Mouse (Mus musculus) forebrain, embryonic 16.5 days (tissue): ENCODE data around the gene Strn4. TPM values are rescaled to one million over a fixed set of nuclear protein-coding genes. Genes with fewer than 3 reads are reported as not detected.
A peak's percentile ranks its signal among the peaks of the same experiment; 100 is the strongest.

Experiments used
- ATAC-seq: fragments of 200-750 bp; cut with Nextera tagmentation; 2 replicates; pipeline ENCODE4 v1.8.0; 2017; ENCODE audit warnings: mild to moderate bottlenecking, moderate library complexity
- H3K27ac ChIP-seq: fragments of 300-500 bp; sonication (generic); 2 replicates; pipeline ENCODE4 v1.5.1; 2014; ENCODE audit warnings: low read length, control low read depth
- H3K27me3 ChIP-seq: fragments of 300-500 bp; sonication (generic); replicated peaks from 2 replicates; pipeline ENCODE4 v1.6.1; 2014; ENCODE audit warnings: low read length; ENCODE audit not compliant: control insufficient read depth, insufficient read depth
- H3K36me3 ChIP-seq: fragments of 300-500 bp; sonication (generic); 2 replicates; pipeline ENCODE4 v1.6.1; 2014; ENCODE audit not compliant: control insufficient read depth, insufficient read depth
- H3K4me1 ChIP-seq: fragments of 300-500 bp; sonication (generic); replicated peaks from 2 replicates; pipeline ENCODE4 v1.6.1; 2014; ENCODE audit warnings: low read length; ENCODE audit not compliant: control insufficient read depth, insufficient read depth
- H3K4me2 ChIP-seq: fragments of 300-500 bp; sonication (generic); 2 replicates; pipeline ENCODE4 v1.6.1; 2014; ENCODE audit warnings: mild to moderate bottlenecking, low read length, control low read depth
- H3K4me3 ChIP-seq: fragments of 300-500 bp; sonication (generic); replicated peaks from 2 replicates; pipeline ENCODE4 v1.5.1; 2014; ENCODE audit warnings: mild to moderate bottlenecking, low read length, control low read depth
- H3K9ac ChIP-seq: fragments of 300-500 bp; sonication (generic); replicated peaks from 2 replicates; pipeline ENCODE4 v1.6.1; 2014; ENCODE audit warnings: low read depth, low read length, control low read depth
- H3K9me3 ChIP-seq: fragments of 300-500 bp; sonication (generic); 2 replicates; pipeline ENCODE4 v1.6.1; 2016; ENCODE audit warnings: low read length; ENCODE audit not compliant: control insufficient read depth
- WGBS: fragments of 180-500 bp; shearing (Covaris S2); extraction: QIAGEN DNeasy Blood & Tissue Kit; methylation state at CpG from one replicate; pipeline ENCODE4 v1.1.7; 2014; 5-methylcytosine and 5-hydroxymethylcytosine counted together
- polyA plus RNA-seq: library from polyadenylated mRNA; unstranded; fragments of >200 nt; fragmentation: Nextera tagmentation; extraction: Ambion mirVana; gene quantifications from 2 replicates; pipeline ENCODE4 v1.2.1, GENCODE M21; 2015

The Strn4 gene
- polyA plus RNA-seq, 1 experiment from 2014 or later: 204 TPM

DNA sequence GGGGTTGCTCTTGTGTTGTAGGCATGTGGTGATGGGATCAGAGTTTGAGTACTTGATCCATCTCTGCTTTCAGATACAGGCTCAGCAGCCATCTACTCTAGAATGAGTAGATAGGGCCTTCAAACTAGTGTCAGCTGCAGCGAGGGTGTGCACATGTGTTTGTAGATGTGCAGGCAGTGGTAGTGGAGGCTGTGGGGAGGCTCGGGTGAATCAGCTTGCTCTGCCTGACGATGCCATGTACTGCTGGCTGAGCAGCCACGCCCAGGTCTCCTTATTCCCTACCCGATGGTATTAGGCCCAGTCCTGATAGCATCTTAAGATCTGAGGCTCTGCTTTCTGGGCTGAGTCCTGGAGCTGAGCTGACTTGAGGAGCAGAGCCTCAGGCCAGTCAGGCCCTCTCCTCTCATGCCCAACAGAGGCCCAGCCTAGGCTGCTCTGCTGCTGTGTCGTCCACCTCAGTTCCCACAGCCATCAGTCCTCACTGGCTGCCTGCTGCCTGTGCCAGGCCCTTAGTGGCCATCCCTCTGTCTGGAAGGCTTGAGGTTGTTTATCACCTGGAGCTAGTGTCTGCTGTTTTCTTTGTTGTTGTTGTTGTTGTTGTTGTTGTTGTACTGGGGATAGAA lies 23.2 kb downstream of the Strn4 start:
- no peak overlapping the region for H3K27ac ChIP-seq
- H3K4me2 ChIP-seq: no peak overlapping the region
- H3K4me1 ChIP-seq: peaks cover 9% of the 10 kb centered on the region
- H3K9me3 ChIP-seq: no peaks in the 10 kb centered on the region
- H3K36me3 ChIP-seq: peaks cover 33% of the 10 kb centered on the region
- H3K4me3 ChIP-seq: no peak overlapping the region
- 89% methylated on average over 6 of the region's 6 CpGs for WGBS
- no peak for ATAC-seq
- H3K9ac ChIP-seq: no peak overlapping the region
- no peaks in the 10 kb centered on the region for H3K27me3 ChIP-seq

DNA sequence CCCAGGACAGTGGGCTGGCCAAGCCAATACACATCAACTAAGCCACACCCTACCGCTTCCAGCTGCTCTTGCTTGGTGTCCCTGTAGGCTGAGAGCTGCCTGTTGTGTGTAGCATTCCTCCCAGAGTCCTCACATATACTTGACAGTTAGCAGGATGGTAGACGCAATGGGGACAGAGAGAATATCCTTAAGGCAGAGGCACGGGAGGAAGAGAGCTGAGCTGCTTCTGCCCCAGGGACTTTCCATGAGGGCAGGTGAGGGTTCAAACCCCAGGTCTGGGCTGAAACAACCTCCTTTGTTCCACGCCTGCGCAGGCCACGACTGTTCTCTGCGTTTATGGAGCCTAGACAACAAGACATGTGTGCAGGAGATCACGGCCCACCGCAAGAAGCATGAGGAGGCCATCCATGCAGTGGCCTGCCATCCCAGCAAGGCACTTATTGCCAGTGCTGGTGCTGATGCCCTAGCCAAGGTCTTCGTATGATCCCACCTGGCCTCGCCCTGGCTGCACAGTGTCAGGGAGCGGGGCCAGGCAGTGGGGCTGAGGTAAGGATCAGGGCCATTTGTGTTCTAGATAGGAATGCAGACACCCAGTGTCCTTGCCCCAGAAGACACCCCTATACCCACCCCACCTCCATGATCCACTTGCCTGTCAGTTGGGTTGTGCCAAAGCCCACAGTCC lies 23.9 kb downstream of the Strn4 start:
- ATAC-seq: no peak
- H3K27ac ChIP-seq: no peak overlapping the region
- no peaks in the 10 kb centered on the region for H3K9me3 ChIP-seq
- H3K4me1 ChIP-seq: peaks cover 15% of the 10 kb centered on the region
- WGBS: 93% methylated on average over 12 of the region's 12 CpGs
- peaks cover 27% of the 10 kb centered on the region for H3K36me3 ChIP-seq
- H3K9ac ChIP-seq: no peak overlapping the region
- H3K4me3 ChIP-seq: no peak overlapping the region
- H3K27me3 ChIP-seq: no peaks in the 10 kb centered on the region
- no peak overlapping the region for H3K4me2 ChIP-seq

DNA sequence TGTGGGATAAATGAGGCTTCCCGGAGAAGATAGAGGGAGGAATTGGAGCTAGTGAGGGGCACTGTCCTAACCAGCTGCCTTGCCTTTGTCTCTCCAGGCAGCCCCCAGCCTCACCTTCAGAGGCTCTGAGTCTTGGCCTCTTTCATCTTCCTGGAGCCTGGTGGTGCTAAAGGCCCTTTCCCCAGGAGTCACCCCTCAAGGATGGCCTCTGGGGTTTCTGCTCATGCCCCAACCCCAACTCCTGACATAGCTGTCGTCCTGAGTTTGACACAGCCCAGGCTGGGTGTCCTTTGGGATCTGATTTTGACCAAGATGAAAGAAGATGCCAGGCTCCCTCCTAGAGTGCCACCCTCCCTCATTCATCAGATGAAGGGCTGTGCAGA lies 24.4 kb downstream of the Strn4 start:
- H3K4me2 ChIP-seq: no peak overlapping the region
- H3K36me3 ChIP-seq: peaks cover 23% of the 10 kb centered on the region
- H3K4me3 ChIP-seq: no peak overlapping the region
- no peak overlapping the region for H3K27ac ChIP-seq
- ATAC-seq: no peak
- no peaks in the 10 kb centered on the region for H3K9me3 ChIP-seq
- no peaks in the 10 kb centered on the region for H3K27me3 ChIP-seq
- peaks cover 20% of the 10 kb centered on the region for H3K4me1 ChIP-seq
- H3K9ac ChIP-seq: no peak overlapping the region
- 95% methylated on average over 2 of the region's 2 CpGs for WGBS

DNA sequence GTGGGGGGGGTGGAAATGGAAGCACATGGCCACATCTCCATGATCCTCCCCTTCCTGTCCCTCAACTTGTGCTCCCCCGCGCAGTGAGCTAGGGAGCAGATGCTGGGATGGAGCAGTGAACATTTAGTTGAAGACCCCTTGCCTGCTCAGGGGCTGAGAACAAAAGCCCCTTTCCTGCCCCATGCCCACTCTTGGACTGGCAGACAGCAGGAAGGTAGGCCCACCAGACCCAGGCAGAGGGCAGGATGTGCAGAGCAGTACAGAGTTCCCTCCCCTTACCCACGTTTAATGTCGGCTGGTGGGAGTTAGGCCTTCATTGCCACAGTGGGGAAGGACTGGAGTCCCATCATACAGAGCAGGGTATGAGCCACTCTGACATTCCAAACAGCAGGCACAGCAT lies 25.4 kb downstream of the Strn4 start:
- peaks cover 23% of the 10 kb centered on the region for H3K36me3 ChIP-seq
- no peak overlapping the region for H3K9ac ChIP-seq
- H3K27ac ChIP-seq: no peak overlapping the region
- no peak overlapping the region for H3K4me3 ChIP-seq
- H3K4me1 ChIP-seq: peaks cover 25% of the 10 kb centered on the region
- ATAC-seq: no peak
- H3K27me3 ChIP-seq: no peaks in the 10 kb centered on the region
- no peak overlapping the region for H3K4me2 ChIP-seq
- WGBS: 80% methylated on average over 4 of the region's 4 CpGs
- no peaks in the 10 kb centered on the region for H3K9me3 ChIP-seq

DNA sequence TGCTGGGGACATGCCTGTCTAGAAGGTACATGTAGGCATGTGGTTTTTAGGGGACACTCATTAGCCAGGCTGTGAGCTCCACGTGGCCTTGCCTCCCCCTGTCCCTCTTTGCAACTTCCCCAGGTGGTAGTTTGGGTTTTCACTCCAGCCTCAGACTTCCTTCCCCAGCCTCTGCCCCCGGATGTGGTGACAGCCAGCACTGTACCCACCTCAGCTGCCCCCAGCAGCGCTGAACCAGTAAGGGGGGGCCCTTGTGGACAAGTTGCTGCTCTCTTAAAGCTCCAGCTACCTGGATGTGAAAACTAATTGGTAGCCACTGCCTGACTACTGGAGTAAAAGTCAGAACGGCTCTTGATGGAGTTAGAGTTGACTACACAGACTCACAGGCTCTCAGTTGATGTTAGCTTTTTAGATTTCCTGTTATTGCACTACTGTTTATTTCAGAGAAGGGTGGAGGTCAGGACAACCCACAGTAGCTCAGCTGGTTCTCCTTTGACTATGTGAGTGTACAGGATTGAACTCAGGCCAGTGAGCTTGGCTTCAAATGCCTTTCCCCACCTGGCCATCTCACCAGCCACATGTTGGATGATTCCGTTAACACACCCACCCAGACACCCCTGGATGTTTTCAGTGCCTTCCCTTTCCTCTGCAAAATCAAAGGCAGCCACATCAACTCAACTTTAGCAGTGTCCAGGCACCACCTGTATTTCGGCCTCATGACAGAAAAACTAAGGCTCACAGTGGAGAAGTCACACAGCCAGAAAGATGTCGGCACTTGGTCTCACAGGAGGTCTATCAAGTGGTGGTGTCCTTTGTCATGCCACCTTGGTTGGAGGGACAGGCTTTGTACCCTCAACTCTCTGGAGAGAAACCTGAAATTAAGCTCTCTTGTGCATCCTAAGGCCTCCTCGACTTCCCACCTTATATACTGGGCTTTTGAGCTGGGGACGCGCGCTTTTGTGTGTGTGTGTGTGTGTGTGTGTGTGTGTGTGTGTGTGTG lies 26.2 kb downstream of the Strn4 start:
- H3K27ac ChIP-seq: 0 out of 2 replicates have a peak overlapping the region, but pooled peaks have one; percentile 5
- no peaks in the 10 kb centered on the region for H3K27me3 ChIP-seq
- ATAC-seq: peak; percentile 7; the same call in 1 of the 2 replicates
- H3K9ac ChIP-seq: no peak overlapping the region; the same call in 1 of the 2 replicates
- H3K9me3 ChIP-seq: no peaks in the 10 kb centered on the region
- WGBS: 48% methylated on average over 11 of the region's 11 CpGs
- peaks cover 23% of the 10 kb centered on the region for H3K36me3 ChIP-seq
- peaks cover 25% of the 10 kb centered on the region for H3K4me1 ChIP-seq
- peak overlapping the region; percentile 76 for H3K4me3 ChIP-seq
- H3K4me2 ChIP-seq: peak overlapping the region; percentile 97

DNA sequence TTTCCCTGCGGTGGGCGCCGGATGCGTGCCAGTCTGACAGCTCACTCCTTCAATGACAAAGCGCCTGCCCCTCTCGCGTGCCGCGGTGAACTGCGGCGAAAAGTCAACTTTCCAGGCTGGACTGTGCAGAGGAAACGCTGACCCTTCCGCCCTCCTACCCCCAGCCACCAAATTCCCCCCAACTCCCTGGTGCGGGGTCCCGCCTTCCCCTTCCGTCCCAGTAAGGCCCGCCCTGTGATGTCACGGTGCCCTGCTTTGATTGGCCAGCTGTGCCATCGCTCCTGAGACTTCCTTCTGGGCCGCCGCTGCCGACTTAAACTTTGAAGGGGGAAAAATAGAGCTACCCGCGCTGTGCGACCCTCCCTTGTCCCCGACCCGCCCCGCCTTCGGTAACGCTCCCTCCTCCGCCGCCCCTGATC lies 27.0 kb downstream of the Strn4 start, which contains the start of gene Prkd2:
Prkd2 (plus strand) TSS at position 258 of the 419 bp plus-strand sequence.
- H3K9me3 ChIP-seq: no peaks in the 10 kb centered on the region
- H3K9ac ChIP-seq: peak within 1 kb of the TSS; percentile 66
- H3K36me3 ChIP-seq: peaks cover 19% of the 10 kb centered on the region
- WGBS: 0% methylated on average over 32 of the region's 32 CpGs
- H3K27me3 ChIP-seq: no peaks in the 10 kb centered on the region
- peak within 1 kb of the TSS; percentile 54 for H3K27ac ChIP-seq
- H3K4me1 ChIP-seq: peaks cover 25% of the 10 kb centered on the region
- ATAC-seq: peak; percentile 93
- peak within 1 kb of the TSS; percentile 76 for H3K4me3 ChIP-seq
- H3K4me2 ChIP-seq: peak within 1 kb of the TSS; percentile 97

DNA sequence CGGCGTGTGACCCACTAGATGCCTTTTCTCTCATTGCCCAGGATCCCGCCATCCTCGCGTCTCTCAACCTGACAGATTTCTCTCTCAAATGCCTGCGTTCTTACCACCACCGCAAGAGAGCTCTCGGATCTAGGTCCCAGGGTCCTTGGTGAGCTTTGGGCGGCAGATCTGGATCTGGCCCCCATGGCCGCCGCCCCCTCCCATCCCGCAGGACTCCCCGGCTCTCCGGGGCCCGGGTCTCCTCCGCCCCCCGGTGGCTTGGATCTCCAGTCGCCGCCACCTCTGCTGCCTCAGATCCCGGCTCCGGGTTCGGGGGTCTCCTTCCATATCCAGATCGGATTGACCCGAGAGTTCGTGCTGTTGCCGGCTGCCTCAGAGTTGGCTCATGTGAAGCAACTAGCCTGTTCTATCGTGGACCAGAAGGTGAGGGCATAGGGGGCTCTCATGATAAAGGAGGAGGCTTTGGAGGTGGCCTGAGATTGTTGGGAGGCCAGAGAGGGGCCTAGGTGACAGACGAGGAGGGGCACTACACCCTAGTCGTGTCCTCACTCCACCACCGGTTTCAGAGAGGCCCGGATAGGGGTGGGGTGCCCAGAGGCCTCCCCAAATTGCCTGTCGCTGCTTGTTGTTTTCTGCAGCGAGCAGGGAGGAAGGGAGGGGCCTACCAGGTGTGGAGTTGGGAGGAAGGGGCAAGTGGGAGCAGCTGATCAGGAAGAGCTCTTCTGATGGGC lies 27.9 kb downstream of the Strn4 start:
- no peaks in the 10 kb centered on the region for H3K9me3 ChIP-seq
- peaks cover 26% of the 10 kb centered on the region for H3K4me1 ChIP-seq
- under 1% methylated on average over 33 of the region's 33 CpGs for WGBS
- H3K27ac ChIP-seq: peak overlapping the region; percentile 54
- ATAC-seq: no peak
- peaks cover 15% of the 10 kb centered on the region for H3K36me3 ChIP-seq
- peak overlapping the region; percentile 97 for H3K4me2 ChIP-seq
- no peaks in the 10 kb centered on the region for H3K27me3 ChIP-seq
- H3K9ac ChIP-seq: peak overlapping the region; percentile 66
- H3K4me3 ChIP-seq: peak overlapping the region; percentile 76

DNA sequence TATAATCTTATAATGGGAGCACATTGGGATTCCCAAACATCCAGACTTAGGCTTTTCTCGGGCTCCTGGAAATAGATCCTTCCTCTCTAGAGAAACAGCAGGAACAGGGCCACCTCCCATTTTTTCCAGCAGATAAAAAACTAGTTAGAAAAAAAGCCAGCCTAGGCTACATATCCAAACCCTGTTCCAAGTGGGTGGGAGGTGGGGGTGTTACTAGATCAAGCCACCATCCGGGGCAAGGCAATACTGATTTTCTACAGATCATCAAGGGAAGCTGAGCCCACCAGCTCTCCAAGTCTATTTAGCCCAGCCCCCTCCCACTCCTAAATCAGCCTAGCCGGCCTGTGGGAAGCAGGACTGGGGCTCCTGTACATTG lies 29.0 kb downstream of the Strn4 start:
- Histone ChIP-seq H3K4me2 (no peak overlapping the region; the same call in 1 of the 2 replicates), H3K4me3 (no peak overlapping the region), H3K9me3 (no peaks in the 10 kb centered on the region), H3K27ac (no peak overlapping the region), H3K4me1 (peaks cover 27% of the 10 kb centered on the region), H3K9ac (no peak overlapping the region), H3K36me3 (peaks cover 12% of the 10 kb centered on the region), H3K27me3 (no peaks in the 10 kb centered on the region)
- no peak for ATAC-seq
- WGBS: 61% methylated on average over 3 of the region's 3 CpGs
